Mouse (Mus musculus) megakaryocyte, embryonic 14.5 days (primary cell): ENCODE results near the gene Svep1. TPM values are rescaled to one million over a fixed set of nuclear protein-coding genes. Genes with fewer than 3 reads are reported as not detected.

Source experiments
- H3K27me3 ChIP-seq: replicated peaks from 2 replicates; pipeline ENCODE3; 2012; ENCODE audit warnings: inconsistent platforms
- H3K36me3 ChIP-seq: replicated peaks from 2 replicates; pipeline ENCODE3; 2012; ENCODE audit warnings: low read length, inconsistent platforms, mixed read lengths
- H3K4me1 ChIP-seq: 2 replicates; pipeline ENCODE4 v1.6.1; 2012; ENCODE audit warnings: inconsistent platforms
- H3K4me3 ChIP-seq: replicated peaks from 2 replicates; pipeline ENCODE3; 2012; ENCODE audit warnings: moderate library complexity, mild to moderate bottlenecking, inconsistent platforms
- H3K9me3 ChIP-seq: 2 replicates; pipeline ENCODE4 v1.6.1; 2012; ENCODE audit warnings: inconsistent platforms
- FLI1 ChIP-seq: IDR thresholded peaks from 2 replicates; pipeline ENCODE4 v1.6.1; 2012; ENCODE audit warnings: low read length, inconsistent platforms, mixed read lengths
- GATA1 ChIP-seq: IDR thresholded peaks from 3 replicates; pipeline ENCODE4 v1.6.1; 2012; ENCODE audit warnings: mixed read lengths, low read length, inconsistent platforms, borderline replicate concordance
- polyA plus RNA-seq: library from polyadenylated mRNA; stranded (reverse); fragments of >175 nt; gene quantifications from 2 replicates; pipeline ENCODE4 v1.2.3, GENCODE M21; 2012; ENCODE audit warnings: low replicate concordance; ENCODE audit not compliant: insufficient read depth

Svep1 gene
- polyA plus RNA-seq, 1 experiment: not detected

DNA sequence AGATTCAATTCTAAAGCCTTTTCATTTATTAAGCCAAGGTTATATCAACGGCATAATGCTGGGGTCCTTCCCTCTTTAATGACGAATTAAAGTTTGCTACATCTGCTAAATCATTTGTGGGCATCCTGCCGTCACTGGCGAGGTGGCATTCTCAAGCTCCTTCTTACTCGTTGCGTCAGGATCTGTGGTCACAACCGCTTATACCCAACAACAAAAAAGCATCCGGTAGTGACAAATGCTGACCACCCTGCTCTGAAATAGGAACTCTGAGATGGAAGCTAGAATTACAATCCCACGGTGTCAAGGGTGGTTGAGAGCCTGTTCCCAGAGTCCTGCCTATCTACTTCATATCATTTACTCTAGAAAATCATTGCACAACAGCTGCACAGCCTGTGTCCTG, 108.9 kb downstream of the Svep1 start:
- Histone ChIP-seq H3K27me3 (peaks cover 7% of the 10 kb centered on the region), H3K9me3 (no peaks in the 10 kb centered on the region), H3K4me1 (peaks cover 22% of the 10 kb centered on the region), H3K4me3 (no peak overlapping the region), H3K36me3 (no peaks in the 10 kb centered on the region)
- TF ChIP-seq GATA1 (no peak), FLI1 (no peak)

- Histone ChIP-seq H3K36me3 (no peaks in the 10 kb centered on the region), H3K4me3 (no peak overlapping the region), H3K4me1 (peaks cover 34% of the 10 kb centered on the region), H3K27me3 (no peaks in the 10 kb centered on the region), H3K9me3 (no peaks in the 10 kb centered on the region)
- TF ChIP-seq FLI1 (no peak), GATA1 (no peak)
These were observed 119.9 kb downstream of the Svep1 start for GRCm38 (mm10) chr4:58086738-58087137.

DNA sequence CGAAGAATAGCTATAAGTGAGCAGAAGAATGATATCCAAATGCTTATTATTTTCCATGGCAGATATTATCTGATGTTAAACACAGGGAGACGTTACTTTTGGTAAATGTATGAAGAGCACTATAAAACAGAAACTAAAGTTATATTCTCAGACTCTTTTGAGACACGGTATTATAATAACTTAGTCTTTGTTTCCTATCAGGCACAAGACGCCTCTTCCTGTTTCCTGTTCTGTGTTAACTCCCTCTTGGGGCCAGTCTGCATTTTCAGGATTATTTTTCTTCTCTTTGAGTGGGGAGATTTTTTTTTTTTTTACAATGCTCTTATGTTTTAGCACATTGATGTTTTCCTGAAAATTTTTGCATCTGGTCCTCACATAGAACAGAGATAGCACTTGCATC, 120.5 kb downstream of the Svep1 start:
- Histone ChIP-seq H3K4me3 (peak overlapping the region; percentile 70), H3K27me3 (no peaks in the 10 kb centered on the region), H3K4me1 (peaks cover 40% of the 10 kb centered on the region), H3K9me3 (no peaks in the 10 kb centered on the region), H3K36me3 (no peaks in the 10 kb centered on the region)
- no peak for TF ChIP-seq FLI1
- TF ChIP-seq GATA1: no peak

GRCm38 (mm10) chr4:58085340-58085739, 121.3 kb downstream of the Svep1 start:
- no peaks in the 10 kb centered on the region for H3K9me3 ChIP-seq
- no peaks in the 10 kb centered on the region for H3K27me3 ChIP-seq
- TF ChIP-seq FLI1: no peak
- no peak for TF ChIP-seq GATA1
- H3K36me3 ChIP-seq: no peaks in the 10 kb centered on the region
- H3K4me1 ChIP-seq: peaks cover 47% of the 10 kb centered on the region
- no peak overlapping the region for H3K4me3 ChIP-seq

DNA sequence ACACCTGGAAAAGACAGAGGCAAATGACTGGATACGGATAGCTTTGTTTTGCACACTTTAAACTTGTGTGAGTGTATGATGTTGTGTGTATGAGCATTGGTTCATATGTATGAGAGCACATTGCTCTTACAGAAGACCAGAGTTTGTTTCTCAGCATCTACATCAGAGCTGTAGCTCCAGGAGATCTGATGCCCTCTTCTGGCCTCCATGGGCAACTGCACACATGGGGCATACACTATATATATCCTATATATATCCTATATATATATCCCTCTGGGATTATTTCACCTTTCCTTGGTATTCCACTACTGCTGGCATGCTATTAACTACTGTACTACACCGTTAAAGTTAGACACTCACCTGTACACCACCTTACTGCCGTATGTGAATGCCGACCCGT, 122.5 kb downstream of the Svep1 start:
- Histone ChIP-seq H3K9me3 (no peaks in the 10 kb centered on the region), H3K27me3 (no peaks in the 10 kb centered on the region)
- no peak for TF ChIP-seq FLI1
- TF ChIP-seq GATA1: no peak

DNA sequence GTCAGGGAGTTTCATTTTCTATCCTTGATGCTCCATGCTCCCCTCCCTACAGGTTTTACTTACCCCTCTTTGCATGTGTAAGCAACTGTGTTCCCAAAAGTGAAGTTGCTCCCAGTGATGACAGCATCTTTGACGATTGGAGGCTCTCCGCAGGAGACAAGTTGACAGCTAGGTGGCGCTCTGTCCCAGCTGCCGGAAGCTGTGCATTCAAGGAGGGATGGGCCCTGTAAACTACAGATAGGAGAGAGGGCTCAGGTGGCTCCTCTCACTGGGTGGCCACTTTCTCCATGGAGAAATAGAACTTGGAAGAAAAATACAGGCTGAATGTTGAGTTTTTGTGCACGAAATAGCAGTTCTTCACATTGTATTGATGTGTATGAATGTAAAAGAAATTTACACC, 124.1 kb downstream of the Svep1 start:
- H3K4me1 ChIP-seq: peaks cover 45% of the 10 kb centered on the region
- H3K9me3 ChIP-seq: no peaks in the 10 kb centered on the region
- no peak for TF ChIP-seq GATA1
- no peak for TF ChIP-seq FLI1

More for the DNA sequence above, 122.5 kb downstream of the Svep1 start:
- peaks cover 54% of the 10 kb centered on the region for H3K4me1 ChIP-seq
- no peak overlapping the region for H3K4me3 ChIP-seq
- no peaks in the 10 kb centered on the region for H3K36me3 ChIP-seq

DNA sequence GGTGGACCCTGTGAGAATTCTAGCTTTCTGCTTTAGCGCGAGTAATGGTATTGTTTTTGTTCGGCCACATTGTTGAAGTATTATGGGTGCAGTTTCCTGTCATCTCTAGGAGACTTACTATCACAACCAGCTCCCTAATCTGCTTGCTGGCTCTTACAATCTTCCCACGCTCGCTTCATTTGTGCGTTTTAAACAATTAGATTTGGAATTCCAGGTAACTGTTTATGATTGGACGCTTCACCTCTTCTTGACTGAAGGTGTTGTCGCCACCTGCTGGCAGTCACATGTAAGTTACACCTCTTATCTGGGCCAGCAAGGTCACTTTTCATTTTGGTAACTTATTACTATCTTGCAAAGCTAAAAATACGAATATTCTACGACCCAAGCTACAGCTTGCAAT, 127.0 kb downstream of the Svep1 start:
- peaks cover 28% of the 10 kb centered on the region for H3K4me1 ChIP-seq
- peaks cover 3% of the 10 kb centered on the region for H3K27me3 ChIP-seq
- no peaks in the 10 kb centered on the region for H3K36me3 ChIP-seq
- H3K4me3 ChIP-seq: no peak overlapping the region
- H3K9me3 ChIP-seq: no peaks in the 10 kb centered on the region
- TF ChIP-seq GATA1 (no peak), FLI1 (no peak)

More for the DNA sequence above, 124.1 kb downstream of the Svep1 start:
- Histone ChIP-seq H3K4me3 (no peak overlapping the region), H3K36me3 (no peaks in the 10 kb centered on the region), H3K27me3 (peaks cover 1% of the 10 kb centered on the region)

- TF ChIP-seq GATA1 (no peak), FLI1 (no peak)
- peaks cover 28% of the 10 kb centered on the region for H3K4me1 ChIP-seq
- no peak overlapping the region for H3K4me3 ChIP-seq
- no peaks in the 10 kb centered on the region for H3K36me3 ChIP-seq
- H3K9me3 ChIP-seq: no peaks in the 10 kb centered on the region
- H3K27me3 ChIP-seq: peaks cover 3% of the 10 kb centered on the region
These were observed 128.7 kb downstream of the Svep1 start for GRCm38 (mm10) chr4:58077950-58078349.

DNA sequence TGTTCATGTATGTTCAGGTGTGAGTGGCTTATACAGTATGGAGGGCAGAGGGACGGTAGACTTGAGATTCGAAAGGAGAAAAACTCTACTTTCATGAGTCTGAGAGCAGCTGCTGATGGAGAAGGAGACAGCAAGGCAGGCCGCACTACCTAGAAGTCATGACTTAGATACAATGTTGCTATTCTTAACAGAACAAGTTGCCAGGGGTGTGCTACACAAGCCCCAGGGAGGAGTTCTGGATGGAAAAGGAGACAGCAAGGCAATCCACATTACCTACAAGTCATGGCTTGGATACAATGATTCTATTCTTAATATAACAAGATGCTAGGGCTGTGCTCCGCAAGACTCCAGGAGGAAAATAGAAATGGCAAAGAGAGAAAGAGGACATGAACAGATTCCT, 129.1 kb downstream of the Svep1 start:
- Histone ChIP-seq H3K27me3 (peaks cover 6% of the 10 kb centered on the region), H3K9me3 (no peaks in the 10 kb centered on the region), H3K4me1 (peaks cover 25% of the 10 kb centered on the region), H3K36me3 (no peaks in the 10 kb centered on the region), H3K4me3 (no peak overlapping the region)
- no peak for TF ChIP-seq FLI1
- no peak for TF ChIP-seq GATA1

DNA sequence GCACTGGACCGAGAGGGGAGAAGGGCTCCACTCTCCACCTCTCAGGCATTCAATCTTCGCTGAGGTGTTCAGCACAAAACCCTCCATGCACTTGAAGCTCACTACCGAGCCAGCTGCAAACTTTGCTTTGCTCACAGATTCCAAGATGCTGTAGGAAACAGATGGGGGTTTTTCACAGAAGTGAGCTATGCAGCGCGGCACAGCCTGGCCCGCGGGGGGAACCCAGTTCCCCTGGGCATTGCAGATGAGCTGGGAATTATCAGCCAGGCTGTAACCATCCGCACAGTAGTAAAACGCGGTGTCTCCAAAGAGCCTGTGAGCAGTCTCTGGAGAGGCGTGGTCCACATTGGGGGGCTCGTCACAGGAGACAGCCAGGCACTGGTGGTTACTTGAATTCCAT, 133.8 kb downstream of the Svep1 start:
- Histone ChIP-seq H3K4me3 (no peak overlapping the region), H3K4me1 (no peaks in the 10 kb centered on the region), H3K27me3 (peaks cover 13% of the 10 kb centered on the region), H3K9me3 (peaks cover 28% of the 10 kb centered on the region), H3K36me3 (no peaks in the 10 kb centered on the region)
- TF ChIP-seq GATA1: no peak
- TF ChIP-seq FLI1: no peak

- TF ChIP-seq FLI1: no peak
- no peak for TF ChIP-seq GATA1
These were observed 137.8 kb downstream of the Svep1 start for GRCm38 (mm10) chr4:58068886-58069285.

More at GRCm38 (mm10) chr4:58068886-58069285, 137.8 kb downstream of the Svep1 start:
- Histone ChIP-seq H3K36me3 (no peaks in the 10 kb centered on the region), H3K27me3 (peaks cover 10% of the 10 kb centered on the region), H3K9me3 (peaks cover 28% of the 10 kb centered on the region), H3K4me1 (no peaks in the 10 kb centered on the region), H3K4me3 (no peak overlapping the region)
